Mouse (Mus musculus) liver, adult 2 months (tissue): ENCODE measurements around the gene 1700024G13Rik. TPM values are rescaled to one million over a fixed set of nuclear protein-coding genes. Genes with fewer than 3 reads are reported as not detected.
"Not testable (repeated sequence)": the region's sequence is repeated elsewhere in the genome, so short reads cannot be mapped to it uniquely, and the experiment has no call there.

Experiments
- DNase-seq: peaks from one replicate; pipeline ENCODE4 v3.0.0-alpha.2; 2011; ENCODE audit warnings: low read depth, low spot score; ENCODE audit errors: extremely low read depth
- H3K27ac ChIP-seq: fragments of 200-500 bp; replicated peaks from 2 replicates; pipeline ENCODE4 v1.5.1; 2012; ENCODE audit warnings: low read depth, mild to moderate bottlenecking, control low read depth, inconsistent platforms, low read length; ENCODE audit not compliant: insufficient read depth
- H3K27me3 ChIP-seq: fragments of 200-500 bp; 2 replicates; pipeline ENCODE4 v1.6.1; 2012; ENCODE audit warnings: mild to moderate bottlenecking, moderate library complexity, low read length, inconsistent platforms; ENCODE audit not compliant: control insufficient read depth, insufficient read depth
- H3K36me3 ChIP-seq: fragments of 200-500 bp; 2 replicates; pipeline ENCODE4 v1.6.1; 2012; ENCODE audit warnings: low read length, inconsistent platforms; ENCODE audit not compliant: control insufficient read depth, insufficient read depth
- H3K4me1 ChIP-seq: fragments of 200-500 bp; 2 replicates; pipeline ENCODE4 v1.6.1; 2011; ENCODE audit warnings: low read length; ENCODE audit not compliant: control insufficient read depth, insufficient read depth
- H3K4me3 ChIP-seq: fragments of 200-500 bp; 2 replicates; pipeline ENCODE4 v1.5.1; 2011; ENCODE audit warnings: low read depth, mild to moderate bottlenecking, control low read depth, low read length, moderate library complexity; ENCODE audit not compliant: insufficient read depth
- H3K79me2 ChIP-seq: fragments of 200-500 bp; 2 replicates; pipeline ENCODE4 v1.6.1; 2012; ENCODE audit warnings: inconsistent platforms, mild to moderate bottlenecking, low read length, moderate library complexity; ENCODE audit not compliant: control insufficient read depth, insufficient read depth
- H3K9ac ChIP-seq: fragments of 200-500 bp; 2 replicates; pipeline ENCODE4 v1.6.1; 2012; ENCODE audit warnings: low read depth, mild to moderate bottlenecking, control low read depth, inconsistent platforms, low read length
- CTCF ChIP-seq: fragments of 200-500 bp; IDR thresholded peaks from 2 replicates; pipeline ENCODE4 v1.5.1; 2011; ENCODE audit warnings: low read depth, low read length, control low read depth
- POLR2A ChIP-seq: fragments of 200-500 bp; IDR thresholded peaks from 2 replicates; pipeline ENCODE4 v1.6.1; 2011; ENCODE audit warnings: low read length, control low read depth; ENCODE audit not compliant: insufficient read depth; ENCODE audit errors: extremely low read depth
- WGBS: fragments of 180-500 bp; shearing (Covaris S2); methylation state at CpG from one replicate; pipeline ENCODE4 v1.1.7; 2018; 5-methylcytosine and 5-hydroxymethylcytosine counted together
- polyA plus RNA-seq: library from polyadenylated mRNA; depleted of rRNA; stranded (reverse); fragments of >200 nt; gene quantifications from 2 replicates; pipeline ENCODE4 v1.2.3, GENCODE M21; 2012
- total RNA-seq: library from RNA; depleted of rRNA; stranded (reverse); fragments of >200 nt; gene quantifications from 2 replicates; pipeline ENCODE4 v1.2.3, GENCODE M21; 2014

Gene 1700024G13Rik
- total and polyA plus RNA-seq, 2 experiments, result not detected

GRCm38 (mm10) chr14:32372510-32372909 lies 15.7 kb downstream of the 1700024G13Rik start:
- no peaks in the 10 kb centered on the region for H3K79me2 ChIP-seq
- DNase-seq, result no peak
- no peaks in the 10 kb centered on the region for H3K36me3 ChIP-seq
- no peaks in the 10 kb centered on the region for H3K27me3 ChIP-seq
- no peak overlapping the region for H3K4me3 ChIP-seq
- WGBS, result 51% methylated on average over 2 of the region's 2 CpGs
- no peaks in the 10 kb centered on the region for H3K4me1 ChIP-seq
- H3K9ac ChIP-seq, result no peak overlapping the region
- no peak overlapping the region for H3K27ac ChIP-seq
- TF ChIP-seq CTCF, result no peak
- no peak for TF ChIP-seq POLR2A

- DNase-seq, result no peak
- TF ChIP-seq CTCF (no peak), POLR2A (no peak)
- no peaks in the 10 kb centered on the region for H3K4me1 ChIP-seq
- H3K79me2 ChIP-seq, result no peaks in the 10 kb centered on the region
- WGBS, result 44% methylated on average over 7 of the region's 7 CpGs
- no peak overlapping the region for H3K4me3 ChIP-seq
- H3K9ac ChIP-seq, result no peak overlapping the region
- no peak overlapping the region for H3K27ac ChIP-seq
- H3K27me3 ChIP-seq, result no peaks in the 10 kb centered on the region
- no peaks in the 10 kb centered on the region for H3K36me3 ChIP-seq
These were observed 18.4 kb downstream of the 1700024G13Rik start for GRCm38 (mm10) chr14:32369756-32370155.

- Histone ChIP-seq H3K36me3 (no peaks in the 10 kb centered on the region), H3K4me1 (no peaks in the 10 kb centered on the region), H3K79me2 (no peaks in the 10 kb centered on the region), H3K9ac (no peak overlapping the region), H3K4me3 (no peak overlapping the region), H3K27ac (no peak overlapping the region), H3K27me3 (no peaks in the 10 kb centered on the region)
- no peak for TF ChIP-seq POLR2A
- TF ChIP-seq CTCF, result no peak
- DNase-seq, result no peak
- WGBS, result 50% methylated on average over 7 of the region's 7 CpGs
These were observed 23.8 kb downstream of the 1700024G13Rik start for GRCm38 (mm10) chr14:32364359-32364758.

GRCm38 (mm10) chr14:32351181-32351920 lies 36.8 kb downstream of the 1700024G13Rik start:
- WGBS, result 34% methylated on average over 6 of the region's 6 CpGs
- not testable (repeated sequence) for H3K4me3 ChIP-seq, H3K36me3 ChIP-seq, H3K79me2 ChIP-seq, H3K9ac ChIP-seq, H3K4me1 ChIP-seq, H3K27ac ChIP-seq, H3K27me3 ChIP-seq, DNase-seq

- no peak for DNase-seq
- no peaks in the 10 kb centered on the region for H3K27me3 ChIP-seq
- no peaks in the 10 kb centered on the region for H3K4me1 ChIP-seq
- no peaks in the 10 kb centered on the region for H3K79me2 ChIP-seq
- no peak overlapping the region for H3K27ac ChIP-seq
- no peak overlapping the region for H3K9ac ChIP-seq
- no peak overlapping the region for H3K4me3 ChIP-seq
- WGBS, result 96% methylated on average over 9 of the region's 9 CpGs
- TF ChIP-seq POLR2A, result no peak
- TF ChIP-seq CTCF, result no peak
- no peaks in the 10 kb centered on the region for H3K36me3 ChIP-seq
These were observed 40.9 kb downstream of the 1700024G13Rik start for GRCm38 (mm10) chr14:32347307-32347706.

- H3K4me3 ChIP-seq, result no peak overlapping the region
- 82% methylated on average over 10 of the region's 10 CpGs for WGBS
- no peaks in the 10 kb centered on the region for H3K27me3 ChIP-seq
- DNase-seq, result no peak
- no peaks in the 10 kb centered on the region for H3K4me1 ChIP-seq
- H3K27ac ChIP-seq, result no peak overlapping the region
- H3K36me3 ChIP-seq, result no peaks in the 10 kb centered on the region
- no peak overlapping the region for H3K9ac ChIP-seq
- no peaks in the 10 kb centered on the region for H3K79me2 ChIP-seq
- TF ChIP-seq CTCF, result no peak
- TF ChIP-seq POLR2A, result no peak
These were observed 43.5 kb downstream of the 1700024G13Rik start for GRCm38 (mm10) chr14:32344694-32345093.
